Mouse (Mus musculus) hindbrain, embryonic 10.5 days (tissue): ENCODE data around the gene Ctf2. TPM values are rescaled to one million over a fixed set of nuclear protein-coding genes. Genes with fewer than 3 reads are reported as not detected.

ENCODE experiments used
- DNase-seq: peaks from one replicate; pipeline ENCODE4 v3.0.0-alpha.2; 2017; ENCODE audit warnings: low spot score
- H3K27ac ChIP-seq: fragments of 300-500 bp; sonication (generic); 2 replicates; pipeline ENCODE4 v1.5.1; 2016; ENCODE audit warnings: mild to moderate bottlenecking, moderate library complexity
- H3K27me3 ChIP-seq: fragments of 300-500 bp; sonication (generic); 2 replicates; pipeline ENCODE4 v1.6.1; 2016; ENCODE audit warnings: mild to moderate bottlenecking; ENCODE audit not compliant: poor library complexity, insufficient read depth, severe bottlenecking
- H3K36me3 ChIP-seq: fragments of 300-500 bp; sonication (generic); 2 replicates; pipeline ENCODE4 v1.6.1; 2016; ENCODE audit warnings: mild to moderate bottlenecking, moderate library complexity
- H3K4me1 ChIP-seq: fragments of 300-500 bp; sonication (generic); replicated peaks from 2 replicates; pipeline ENCODE4 v1.6.1; 2016; ENCODE audit warnings: mild to moderate bottlenecking
- H3K4me3 ChIP-seq: fragments of 300-500 bp; sonication (generic); 2 replicates; pipeline ENCODE4 v1.5.1; 2016; ENCODE audit warnings: mild to moderate bottlenecking, moderate library complexity
- H3K9me3 ChIP-seq: fragments of 300-500 bp; sonication (generic); 2 replicates; pipeline ENCODE4 v1.6.1; 2016; ENCODE audit warnings: mild to moderate bottlenecking, moderate library complexity
- WGBS: fragments of 180-500 bp; shearing (Covaris S2); methylation state at CpG from one replicate; pipeline ENCODE4 v1.1.7; 2016; 5-methylcytosine and 5-hydroxymethylcytosine counted together
- polyA plus RNA-seq: library from polyadenylated mRNA; unstranded; fragments of >200 nt; fragmentation: Nextera tagmentation; extraction: Ambion mirVana; gene quantifications from 2 replicates; pipeline ENCODE4 v1.2.1, GENCODE M21; 2016

Ctf2 gene
- polyA plus RNA-seq, 1 experiment from 2014 or later, result 0.37 TPM

- H3K4me1 ChIP-seq, result peaks cover 4% of the 10 kb centered on the region; the same call in 1 of the 2 replicates
- H3K9me3 ChIP-seq, result no peaks in the 10 kb centered on the region
Observed at GRCm38 (mm10) chr7:127725490-127725889, 6.5 kb downstream of the Ctf2 start.

GRCm38 (mm10) chr7:127719258-127719657 lies 12.7 kb downstream of the Ctf2 start:
- Histone ChIP-seq H3K27me3 (peaks cover 8% of the 10 kb centered on the region), H3K36me3 (no peaks in the 10 kb centered on the region), H3K27ac (no peak overlapping the region), H3K4me1 (peaks cover 26% of the 10 kb centered on the region), H3K9me3 (no peaks in the 10 kb centered on the region), H3K4me3 (no peak overlapping the region)
- 88% methylated on average over 6 of the region's 6 CpGs for WGBS
- no peak for DNase-seq

More at GRCm38 (mm10) chr7:127725490-127725889, 6.5 kb downstream of the Ctf2 start:
- H3K27me3 ChIP-seq, result no peaks in the 10 kb centered on the region
- H3K4me3 ChIP-seq, result no peak overlapping the region
- 32% methylated on average over 2 of the region's 2 CpGs for WGBS
- no peaks in the 10 kb centered on the region for H3K36me3 ChIP-seq
- no peak for DNase-seq
- H3K27ac ChIP-seq, result no peak overlapping the region

DNA sequence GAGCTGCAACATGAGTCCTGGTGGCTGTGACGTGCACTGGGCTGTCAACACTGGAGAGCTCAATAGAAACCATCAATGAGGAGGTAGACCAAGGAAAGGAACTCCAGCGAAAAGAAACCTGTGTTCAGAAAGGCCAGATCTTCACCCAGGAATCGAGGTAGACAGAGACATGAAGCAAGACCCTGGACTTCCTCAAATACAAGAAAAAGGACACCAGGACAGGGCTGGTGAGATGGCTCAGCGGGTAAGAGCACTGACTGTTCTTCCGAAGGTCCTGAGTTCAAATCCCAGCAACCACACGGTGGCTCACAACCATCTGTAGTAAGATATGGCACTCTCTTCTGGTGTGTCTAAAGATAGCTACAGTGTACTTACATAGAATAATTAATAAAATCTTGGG lies 13.6 kb downstream of the Ctf2 start:
- Histone ChIP-seq H3K27me3 (peaks cover 8% of the 10 kb centered on the region), H3K36me3 (no peaks in the 10 kb centered on the region), H3K4me3 (no peak overlapping the region)

GRCm38 (mm10) chr7:127716992-127717391 lies 15.0 kb downstream of the Ctf2 start:
- peaks cover 47% of the 10 kb centered on the region for H3K4me1 ChIP-seq
- 2% methylated on average over 41 of the region's 41 CpGs for WGBS
- no peaks in the 10 kb centered on the region for H3K9me3 ChIP-seq
- peak overlapping the region; percentile 84 for H3K27ac ChIP-seq
- peak; percentile 77 for DNase-seq
- H3K36me3 ChIP-seq, result no peaks in the 10 kb centered on the region
- peaks cover 8% of the 10 kb centered on the region for H3K27me3 ChIP-seq
- peak overlapping the region; percentile 55 for H3K4me3 ChIP-seq

More for the DNA sequence above, 13.6 kb downstream of the Ctf2 start:
- Histone ChIP-seq H3K4me1 (peaks cover 34% of the 10 kb centered on the region), H3K27ac (no peak overlapping the region), H3K9me3 (no peaks in the 10 kb centered on the region)
- 90% methylated on average over 6 of the region's 6 CpGs for WGBS
- no peak for DNase-seq

GRCm38 (mm10) chr7:127714816-127715215 lies 17.1 kb downstream of the Ctf2 start:
- H3K36me3 ChIP-seq, result no peaks in the 10 kb centered on the region
- DNase-seq, result no peak
- no peak overlapping the region for H3K27ac ChIP-seq
- peaks cover 57% of the 10 kb centered on the region for H3K4me1 ChIP-seq
- peaks cover 8% of the 10 kb centered on the region for H3K27me3 ChIP-seq
- no peak overlapping the region for H3K4me3 ChIP-seq
- WGBS, result 86% methylated on average over 4 of the region's 4 CpGs
- H3K9me3 ChIP-seq, result no peaks in the 10 kb centered on the region

DNA sequence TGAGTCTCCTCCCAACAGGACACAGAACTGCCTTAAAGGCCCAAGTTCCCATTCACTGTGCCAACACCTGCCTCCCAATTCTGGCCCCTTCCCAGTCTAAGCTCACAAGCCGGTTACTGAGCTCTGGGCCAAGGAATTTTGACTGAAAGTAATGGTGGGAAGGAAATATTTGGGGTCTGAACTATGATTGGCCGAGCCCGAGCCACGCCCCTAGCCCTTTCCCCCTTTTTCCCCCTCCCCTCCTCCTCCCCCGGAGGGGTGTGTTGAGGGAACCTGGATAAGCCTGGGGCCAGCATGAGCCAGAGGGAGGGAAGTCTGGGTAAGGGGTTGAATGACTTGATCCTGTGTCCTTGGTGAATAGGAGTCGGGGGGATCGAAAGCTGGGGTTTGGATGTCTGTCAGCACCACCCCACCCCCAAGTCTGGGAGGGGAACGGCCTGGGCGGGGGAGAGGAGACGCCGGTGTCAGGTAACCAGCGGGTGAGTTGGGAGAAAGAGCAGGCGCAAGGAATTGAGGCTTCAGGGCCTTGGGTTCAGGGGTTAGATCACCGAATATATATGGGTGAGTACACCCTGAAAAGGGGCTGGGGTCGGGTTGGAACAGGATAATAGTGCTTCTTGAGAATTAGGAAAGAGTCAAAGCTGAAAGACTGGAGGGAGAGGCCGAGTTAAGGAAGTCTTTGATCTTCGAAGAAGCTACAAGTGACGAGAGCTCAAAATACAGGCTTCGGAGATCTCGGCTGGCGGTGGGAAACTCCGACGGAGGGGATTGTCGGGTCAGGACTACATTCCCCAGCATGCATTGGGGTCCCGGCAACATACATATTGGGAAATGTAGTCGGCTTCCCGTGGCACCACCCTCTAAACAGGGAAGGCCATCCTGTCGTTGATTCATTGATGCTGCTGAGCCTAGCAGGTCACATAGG lies 19.2 kb downstream of the Ctf2 start, which contains the start of gene Ctf1:
Gene Ctf1 (plus strand): TSS at position 276 of the 925 bp plus-strand sequence.
- H3K27ac ChIP-seq, result peak within 1 kb of the TSS; percentile 88
- H3K36me3 ChIP-seq, result no peaks in the 10 kb centered on the region
- 1% methylated on average over 28 of the region's 28 CpGs for WGBS
- H3K27me3 ChIP-seq, result peaks cover 8% of the 10 kb centered on the region
- H3K9me3 ChIP-seq, result no peaks in the 10 kb centered on the region
- H3K4me1 ChIP-seq, result peaks cover 69% of the 10 kb centered on the region
- peak; percentile 85 for DNase-seq
- H3K4me3 ChIP-seq, result peak within 1 kb of the TSS; percentile 49

- Histone ChIP-seq H3K9me3 (no peaks in the 10 kb centered on the region), H3K4me3 (no peak overlapping the region), H3K27me3 (peaks cover 4% of the 10 kb centered on the region), H3K27ac (peak overlapping the region; percentile 88; the same call in 1 of the 2 replicates), H3K4me1 (peaks cover 70% of the 10 kb centered on the region), H3K36me3 (peaks cover 6% of the 10 kb centered on the region; the same call in 1 of the 2 replicates)
- no peak for DNase-seq
- WGBS, result 72% methylated on average over 3 of the region's 3 CpGs
Observed at GRCm38 (mm10) chr7:127711456-127711855, 20.5 kb downstream of the Ctf2 start.

GRCm38 (mm10) chr7:127711031-127711430 lies 20.9 kb downstream of the Ctf2 start:
- Histone ChIP-seq H3K27me3 (no peaks in the 10 kb centered on the region), H3K9me3 (no peaks in the 10 kb centered on the region), H3K4me3 (no peak overlapping the region), H3K36me3 (peaks cover 10% of the 10 kb centered on the region), H3K4me1 (peaks cover 73% of the 10 kb centered on the region), H3K27ac (no peak overlapping the region)
- WGBS, result 88% methylated on average over 3 of the region's 3 CpGs
- DNase-seq, result no peak

DNA sequence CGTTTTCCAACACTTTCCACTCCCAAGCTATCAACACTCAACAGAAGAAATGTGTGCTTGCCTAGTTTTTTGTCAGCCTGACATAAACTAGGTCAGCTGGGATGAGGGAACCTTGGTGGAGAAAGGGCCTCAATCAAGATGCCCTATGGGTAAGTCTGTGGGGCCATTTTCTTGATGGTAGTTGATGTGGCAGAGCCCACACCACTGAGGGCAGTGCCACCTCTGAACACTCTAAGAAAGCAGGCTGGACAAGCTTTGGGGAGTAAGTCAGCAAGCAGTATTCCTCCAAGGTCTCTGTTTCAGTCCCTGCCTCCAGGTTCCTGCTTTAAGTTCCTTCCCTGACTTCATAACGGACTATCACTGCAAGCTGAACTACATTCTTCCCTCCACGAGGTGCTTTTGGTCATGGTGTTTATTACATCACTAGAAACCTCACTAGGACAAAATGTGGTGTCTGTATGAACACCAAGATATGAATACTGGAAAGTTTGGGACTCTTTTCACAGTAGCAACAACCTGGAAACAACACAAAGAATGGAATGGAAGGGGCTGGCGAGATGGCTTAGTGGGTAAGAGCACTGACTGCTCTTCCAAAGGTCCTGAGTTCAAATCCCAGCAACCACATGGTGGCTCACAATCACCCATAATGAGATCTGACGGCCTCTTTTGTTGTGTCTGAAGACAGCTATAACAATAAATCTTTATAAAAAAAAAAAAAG lies 22.5 kb downstream of the Ctf2 start:
- WGBS, result 81% methylated on average over 5 of the region's 5 CpGs
- Histone ChIP-seq H3K4me1 (peaks cover 78% of the 10 kb centered on the region), H3K4me3 (peak overlapping the region; percentile 78)

DNA sequence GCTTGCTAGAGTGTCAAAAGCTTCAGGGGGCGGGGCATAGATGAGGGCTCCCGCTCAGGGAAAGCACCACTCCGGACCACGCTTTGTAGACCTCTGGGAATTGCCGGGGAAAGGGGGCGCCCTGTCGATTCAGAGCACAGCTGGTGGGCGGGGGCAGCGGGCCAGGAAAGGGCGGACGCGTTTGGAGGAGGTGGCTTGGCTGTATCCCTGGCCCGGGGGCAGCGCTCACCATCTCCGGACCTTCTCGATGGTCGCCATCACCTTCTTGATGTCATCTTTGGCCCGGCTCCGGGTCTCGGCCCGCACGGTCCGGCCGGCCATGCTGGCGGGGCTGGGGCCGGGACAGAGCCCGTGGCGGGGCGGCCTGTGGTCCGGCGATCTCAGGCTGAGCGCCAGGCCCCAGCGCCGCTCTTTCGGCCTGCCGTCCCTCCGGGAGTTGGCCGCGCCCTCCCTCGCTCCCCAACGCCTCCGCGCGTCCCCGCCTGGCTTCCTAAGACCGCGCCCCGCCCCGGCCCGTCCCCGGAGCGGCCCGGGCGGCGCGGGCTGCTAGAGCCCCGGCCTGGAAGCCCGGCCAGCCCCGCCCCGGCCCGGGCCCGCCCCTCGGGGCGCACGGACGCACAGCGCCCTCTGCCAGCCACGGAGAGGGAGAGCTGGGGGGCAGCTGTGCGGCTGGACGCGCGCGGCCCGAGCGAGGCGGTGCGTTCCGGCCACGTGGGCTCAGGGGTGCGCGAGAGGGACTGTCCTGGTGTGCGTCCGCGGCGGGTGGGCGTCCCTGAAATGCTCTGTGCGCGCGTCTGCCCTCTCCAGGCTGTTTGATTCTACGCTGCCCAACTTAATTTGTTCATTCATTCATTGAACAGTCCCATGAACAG lies 23.5 kb downstream of the Ctf2 start, which contains the start of gene Bcl7c:
Gene Bcl7c (minus strand): TSS at position 727 of the 872 bp plus-strand sequence.
- peak; percentile 91 for DNase-seq
- Histone ChIP-seq H3K4me3 (peak within 1 kb of the TSS; percentile 78), H3K27me3 (no peaks in the 10 kb centered on the region), H3K9me3 (no peaks in the 10 kb centered on the region), H3K4me1 (peaks cover 71% of the 10 kb centered on the region), H3K36me3 (peaks cover 35% of the 10 kb centered on the region), H3K27ac (peak within 1 kb of the TSS; percentile 97)
- under 1% methylated on average over 88 of the region's 90 CpGs for WGBS

More for the DNA sequence above, 22.5 kb downstream of the Ctf2 start:
- H3K9me3 ChIP-seq, result no peaks in the 10 kb centered on the region
- DNase-seq, result no peak
- no peaks in the 10 kb centered on the region for H3K27me3 ChIP-seq
- H3K27ac ChIP-seq, result peak overlapping the region; percentile 97
- H3K36me3 ChIP-seq, result peaks cover 25% of the 10 kb centered on the region

DNA sequence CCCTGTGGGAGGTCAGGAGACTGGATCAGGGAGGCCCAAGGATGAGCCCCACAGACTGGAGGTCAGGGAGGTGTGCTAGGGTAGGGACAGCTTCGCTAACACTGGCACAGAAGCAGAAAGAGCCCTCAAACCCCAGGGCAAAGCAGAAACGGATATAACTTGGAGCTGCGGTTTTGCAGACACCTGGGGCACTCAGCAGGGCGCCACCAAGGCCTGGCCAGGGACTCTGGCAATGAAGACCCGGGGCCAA lies 24.1 kb downstream of the Ctf2 start:
- Histone ChIP-seq H3K27ac (peak overlapping the region; percentile 97), H3K4me3 (peak overlapping the region; percentile 78), H3K4me1 (peaks cover 66% of the 10 kb centered on the region), H3K36me3 (peaks cover 41% of the 10 kb centered on the region), H3K27me3 (no peaks in the 10 kb centered on the region), H3K9me3 (no peaks in the 10 kb centered on the region)
- WGBS, result 1% methylated on average over 5 of the region's 5 CpGs
- no peak for DNase-seq
